Mouse (Mus musculus) ES-E14 (cell line): ENCODE measurements around the gene Neurog3. TPM values are rescaled to one million over a fixed set of nuclear protein-coding genes. Genes with fewer than 3 reads are reported as not detected.

ENCODE experiments used
- DNase-seq: peaks from one replicate; pipeline ENCODE4 v3.0.0-alpha.2; 2013; ENCODE audit warnings: low read depth, low spot score
- H3K27ac ChIP-seq: 2 replicates; pipeline ENCODE4 v1.5.1; 2012; ENCODE audit warnings: low read depth, mild to moderate bottlenecking, low read length, moderate library complexity, mixed read lengths; ENCODE audit not compliant: poor library complexity, insufficient read depth, severe bottlenecking
- H3K36me3 ChIP-seq: 2 replicates; pipeline ENCODE4 v1.6.1; 2012; ENCODE audit warnings: mild to moderate bottlenecking, low read length, moderate library complexity, mixed read lengths; ENCODE audit not compliant: control insufficient read depth, poor library complexity, insufficient read depth, severe bottlenecking
- H3K4me1 ChIP-seq, 2 experiments: fragments of 150-350 bp in 1 of 2; sonication (generic) in 1 of 2; 2 replicates each; pipeline ENCODE4 v1.6.1; 2012; ENCODE audit warnings: low read length in 2 of 2, mild to moderate bottlenecking in 1 of 2, mixed read lengths in 1 of 2; ENCODE audit not compliant: control insufficient read depth in 2 of 2, insufficient read depth in 2 of 2, poor library complexity in 1 of 2
- H3K4me3 ChIP-seq, 2 experiments: fragments of 150-350 bp in 1 of 2; sonication (generic) in 1 of 2; 2 replicates each; pipeline ENCODE4 v1.5.1; 2012; ENCODE audit warnings: low read length in 2 of 2, low read depth in 1 of 2, mild to moderate bottlenecking in 1 of 2, mixed read lengths in 1 of 2; ENCODE audit not compliant: insufficient read depth in 1 of 2, poor library complexity in 1 of 2, severe bottlenecking in 1 of 2
- H3K9ac ChIP-seq: 2 replicates; pipeline ENCODE4 v1.6.1; 2012; ENCODE audit warnings: low read depth, mild to moderate bottlenecking, low read length, mixed read lengths; ENCODE audit not compliant: poor library complexity, insufficient read depth, severe bottlenecking
- H3K9me3 ChIP-seq: fragments of 150-350 bp; sonication (generic); 2 replicates; pipeline ENCODE4 v1.6.1; 2012; ENCODE audit warnings: low read depth, mild to moderate bottlenecking, low read length; ENCODE audit not compliant: control insufficient read depth, insufficient read depth
- CHD2 ChIP-seq: IDR thresholded peaks from 2 replicates; pipeline ENCODE4 v1.6.1; 2014; ENCODE audit warnings: mild to moderate bottlenecking, low read depth, low read length, inconsistent platforms
- HCFC1 ChIP-seq: IDR thresholded peaks from 2 replicates; pipeline ENCODE4 v1.6.1; 2012; ENCODE audit warnings: low read length, inconsistent platforms, borderline replicate concordance; ENCODE audit not compliant: insufficient read depth
- MAFK ChIP-seq: IDR thresholded peaks from 2 replicates; pipeline ENCODE4 v1.6.1; 2014; ENCODE audit warnings: mild to moderate bottlenecking, low read depth, low read length, inconsistent platforms; ENCODE audit not compliant: insufficient read depth
- ZC3H11A ChIP-seq: IDR thresholded peaks from 2 replicates; pipeline ENCODE4 v1.6.1; 2012; ENCODE audit warnings: low read depth, mild to moderate bottlenecking, inconsistent platforms, low read length, borderline replicate concordance
- ZNF384 ChIP-seq: IDR thresholded peaks from 2 replicates; pipeline ENCODE4 v1.6.1; 2012; ENCODE audit warnings: low read depth, low read length, inconsistent platforms
- in situ Hi-C, 2 experiments: fragments of 600-800 bp; cut with MboI; formaldehyde crosslinking; loops; one replicate each; pipeline ENCODE4 v1.15.1; 2025; ENCODE audit warnings: low sequenced_read_pairs in 2 of 2, inconsistent platforms in 1 of 2; ENCODE audit not compliant: unreplicated experiment in 2 of 2
- total RNA-seq: library from RNA; depleted of rRNA; stranded (reverse); fragments of 300-350 nt; gene quantifications from 2 replicates; pipeline ENCODE4 v1.2.3, GENCODE M21; 2012

Gene Neurog3
- total RNA-seq, 1 experiment = 0.94 TPM

DNA sequence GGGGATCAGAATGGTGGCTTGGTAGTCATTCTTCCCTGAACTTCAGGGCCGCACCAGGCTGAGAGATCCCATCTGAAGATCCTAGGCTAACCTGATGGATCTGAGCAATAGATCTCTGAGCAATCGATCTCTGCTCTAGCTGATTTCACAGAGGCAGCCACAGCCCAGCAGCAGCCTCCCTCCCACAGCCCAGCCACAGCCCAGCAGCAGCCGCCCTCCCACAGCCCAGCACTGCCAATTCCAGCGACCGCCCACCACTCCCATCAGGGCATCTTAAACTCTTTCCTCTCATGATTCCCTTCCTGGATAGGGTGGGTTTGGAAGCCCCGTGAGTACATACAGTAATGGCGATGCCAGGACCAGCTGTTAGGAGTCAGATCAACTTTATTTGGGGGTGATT is 43.8 kb upstream of the Neurog3 start:
- no peaks in the 10 kb centered on the region for H3K4me1 ChIP-seq
- H3K36me3 ChIP-seq = no peaks in the 10 kb centered on the region
- TF ChIP-seq ZC3H11A (no peak), ZNF384 (no peak), MAFK (no peak), CHD2 (no peak), HCFC1 (no peak)
- H3K4me3 ChIP-seq = no peak overlapping the region
- no peak overlapping the region for H3K27ac ChIP-seq
- H3K9ac ChIP-seq = no peak overlapping the region
- H3K9me3 ChIP-seq = no peaks in the 10 kb centered on the region
- DNase-seq = no peak
- in situ Hi-C loops = no loop called here

DNA sequence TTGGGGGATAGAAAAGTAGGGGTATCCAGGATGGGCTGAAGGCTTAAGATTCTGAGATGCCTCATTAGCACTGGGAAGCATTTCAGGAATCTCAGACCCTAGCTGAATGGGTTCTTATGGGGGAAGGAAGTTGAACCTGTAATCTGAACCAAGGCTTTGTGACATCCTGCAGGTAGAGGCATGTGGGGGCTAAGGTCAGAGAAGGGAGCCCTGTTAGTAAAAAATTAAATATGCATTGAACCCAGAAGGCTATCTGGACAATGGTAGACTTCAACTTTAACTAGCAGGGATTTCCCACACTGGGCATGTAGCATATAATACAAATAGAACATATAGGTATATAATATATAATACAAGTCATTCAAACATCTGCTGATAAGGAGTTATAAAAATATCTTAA is 43.4 kb upstream of the Neurog3 start:
- no peaks in the 10 kb centered on the region for H3K36me3 ChIP-seq
- H3K4me3 ChIP-seq = no peak overlapping the region
- H3K4me1 ChIP-seq = no peaks in the 10 kb centered on the region
- H3K27ac ChIP-seq = no peak overlapping the region
- TF ChIP-seq ZNF384 (no peak), CHD2 (no peak), ZC3H11A (no peak), HCFC1 (no peak), MAFK (no peak)
- in situ Hi-C loops = no loop called here
- H3K9ac ChIP-seq = no peak overlapping the region
- no peak for DNase-seq
- no peaks in the 10 kb centered on the region for H3K9me3 ChIP-seq

DNA sequence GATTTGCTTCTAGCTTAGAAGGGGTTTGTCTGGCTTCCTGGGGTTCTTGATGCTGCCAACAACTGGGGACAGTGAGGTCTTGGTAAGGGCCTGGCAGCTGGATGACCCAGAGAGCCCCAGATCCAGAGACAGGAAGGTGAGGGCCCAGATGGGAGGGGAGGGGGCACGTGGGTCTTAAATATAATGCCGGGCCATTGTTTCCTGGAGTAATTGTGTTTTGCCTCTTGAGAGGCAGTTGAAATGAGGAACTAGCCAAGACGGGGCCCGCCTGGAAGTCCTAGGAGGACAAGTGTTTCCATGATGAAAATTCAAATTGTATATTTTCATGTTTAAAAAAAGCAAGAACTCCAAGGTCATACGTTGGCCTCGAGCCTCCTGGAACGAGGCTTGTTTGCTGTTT is 39.0 kb upstream of the Neurog3 start:
- TF ChIP-seq MAFK (no peak), ZNF384 (no peak), ZC3H11A (no peak), HCFC1 (no peak), CHD2 (no peak)
- H3K9me3 ChIP-seq = no peaks in the 10 kb centered on the region
- H3K27ac ChIP-seq = no peak overlapping the region
- no peaks in the 10 kb centered on the region for H3K36me3 ChIP-seq
- H3K9ac ChIP-seq = no peak overlapping the region
- no peak overlapping the region for H3K4me3 ChIP-seq
- no peak for DNase-seq
- no peaks in the 10 kb centered on the region for H3K4me1 ChIP-seq
- in situ Hi-C loops = no loop called here

DNA sequence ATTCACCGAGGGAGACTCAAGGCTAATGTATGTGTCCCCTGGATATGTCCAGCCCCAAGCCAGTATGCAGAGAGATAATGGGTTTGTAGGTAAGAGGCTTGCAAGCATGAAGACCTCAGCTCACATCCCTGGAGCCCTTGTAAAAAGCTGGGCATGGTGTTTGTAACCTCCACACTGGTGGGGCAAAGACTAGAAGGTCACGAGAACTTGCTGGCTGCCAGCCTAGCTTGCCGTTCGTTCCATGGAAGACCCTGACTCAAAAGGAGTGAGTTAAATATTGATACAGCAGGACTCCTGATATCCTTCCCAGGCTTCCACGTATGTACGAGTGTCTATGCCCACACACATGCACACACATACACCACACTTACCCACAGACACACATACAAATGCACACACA is 38.5 kb upstream of the Neurog3 start:
- no peaks in the 10 kb centered on the region for H3K4me1 ChIP-seq
- no peak overlapping the region for H3K9ac ChIP-seq
- no peak overlapping the region for H3K27ac ChIP-seq
- H3K36me3 ChIP-seq = no peaks in the 10 kb centered on the region
- no peak for DNase-seq
- no peaks in the 10 kb centered on the region for H3K9me3 ChIP-seq
- TF ChIP-seq MAFK (no peak), CHD2 (no peak), ZNF384 (no peak), ZC3H11A (no peak), HCFC1 (no peak)
- no peak overlapping the region for H3K4me3 ChIP-seq
- in situ Hi-C loops = no loop called here

DNA sequence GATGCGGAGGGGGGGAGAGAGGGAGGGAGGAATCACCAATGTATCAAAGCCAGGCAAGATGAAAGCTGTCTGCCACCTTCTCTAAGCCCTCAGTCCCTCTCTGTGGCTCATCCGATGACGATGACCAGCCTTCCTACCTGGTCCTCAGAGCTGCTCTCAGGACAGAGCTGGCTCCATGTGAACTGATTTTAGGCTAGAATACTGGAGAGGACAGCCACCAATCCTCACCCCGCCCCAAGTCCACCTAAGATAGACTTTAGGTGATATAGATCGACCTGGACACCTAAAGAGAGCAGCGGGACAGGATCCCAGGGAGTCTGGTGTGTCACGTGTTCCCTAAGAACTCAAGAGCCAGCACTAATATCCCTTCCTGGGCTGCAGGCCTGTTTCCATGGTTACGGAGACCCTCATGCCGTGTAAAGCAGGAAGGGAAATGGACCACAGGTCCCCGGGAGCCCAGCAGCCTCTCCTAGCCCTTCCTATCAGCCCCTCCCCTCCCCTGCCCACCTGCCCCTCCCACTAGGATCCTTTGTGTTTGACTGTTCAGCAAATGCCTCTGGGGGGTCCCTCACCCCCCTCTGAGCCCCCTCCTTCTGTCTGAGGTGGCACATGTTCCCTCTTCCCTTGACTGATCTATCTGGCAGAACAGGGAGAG is 33.0 kb upstream of the Neurog3 start:
- no peak overlapping the region for H3K27ac ChIP-seq

More for the DNA sequence above, 33.0 kb upstream of the Neurog3 start:
- no peak for DNase-seq
- in situ Hi-C loops = loop anchor here (5.0 to 10.0 kb wide), 3 partner anchors 82 to 258 kb away; no protein-coding TSS in a partner anchor
- TF ChIP-seq ZNF384 (no peak), HCFC1 (no peak), MAFK (no peak), CHD2 (no peak), ZC3H11A (no peak)
- Histone ChIP-seq H3K4me1 (no peaks in the 10 kb centered on the region), H3K36me3 (no peaks in the 10 kb centered on the region), H3K4me3 (no peak overlapping the region), H3K9ac (no peak overlapping the region), H3K9me3 (no peaks in the 10 kb centered on the region)
